Mouse (Mus musculus): Measurements from ENCODE around the gene 4930447C04Rik.

The 4930447C04Rik gene

DNA sequence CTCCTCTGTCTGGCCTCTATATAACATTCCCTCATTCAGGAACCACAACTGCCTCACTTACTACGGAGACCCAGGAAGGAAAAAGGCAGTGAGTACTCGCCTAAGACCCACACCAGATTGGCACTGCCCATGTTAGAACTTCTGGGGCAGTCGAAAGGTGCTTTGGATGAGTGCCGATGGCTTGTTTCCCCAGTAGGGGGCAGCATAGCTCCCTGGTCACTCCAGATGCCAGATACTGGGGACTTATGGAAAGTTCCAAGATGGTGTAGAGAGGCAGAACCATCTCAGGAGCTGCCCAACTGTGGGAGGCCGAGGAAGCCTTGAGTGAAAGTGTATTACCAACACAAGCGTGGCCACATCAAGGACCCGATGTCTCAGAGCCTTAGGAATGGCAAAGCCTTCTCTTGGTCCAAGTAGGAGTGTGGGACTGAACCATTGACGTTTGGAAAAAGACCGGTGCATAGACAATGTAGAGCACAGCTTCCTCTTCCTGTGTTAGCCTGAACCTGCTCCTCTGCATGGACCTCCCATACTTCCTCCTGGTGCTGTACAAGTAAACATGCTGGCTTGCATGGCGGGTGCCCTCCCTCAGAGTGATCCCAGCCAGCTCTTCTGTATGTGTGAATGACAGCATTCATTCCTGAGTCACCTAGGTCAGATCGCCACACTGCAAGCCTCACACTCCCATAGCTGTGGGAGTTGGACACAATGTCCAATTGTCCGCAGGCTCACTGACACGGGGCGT, 105.6 kb downstream of the 4930447C04Rik start:
- no peak for DNase-seq

- peak; percentile 69 for DNase-seq
These were observed 108.7 kb downstream of the 4930447C04Rik start for GRCm38 (mm10) chr12:72831711-72832432.
